Mouse (Mus musculus): ENCODE measurements around the gene Edf1. TPM values are rescaled to one million over a fixed set of nuclear protein-coding genes. Genes with fewer than 3 reads are reported as not detected.

Edf1 gene
- polyA plus RNA-seq, 1 experiment from 2014 or later, result 297 TPM

DNA sequence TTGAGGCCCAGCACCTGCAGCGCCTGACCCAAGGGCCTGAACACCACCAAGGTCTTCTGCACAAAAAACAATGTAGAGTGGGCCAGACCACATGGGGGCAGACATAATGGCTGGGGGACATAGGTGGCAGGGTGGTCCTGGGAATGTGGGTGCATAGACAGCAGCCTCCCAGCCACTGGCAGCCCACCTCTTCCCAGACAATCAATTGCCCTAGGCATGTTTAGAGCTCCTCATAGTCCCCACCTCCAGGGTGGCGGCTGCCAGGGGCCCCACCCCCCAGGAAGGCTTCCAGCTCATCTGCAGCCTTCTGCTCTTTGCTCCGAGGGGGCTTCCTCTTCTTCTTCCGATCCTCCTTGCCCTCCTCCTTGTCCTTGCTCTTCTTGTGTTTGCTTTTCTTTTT, 25.9 kb downstream of the Edf1 start:
- TF ChIP-seq EP300 (IDR thresholded peaks at IDR 0.05) (no peak), CTCF (IDR thresholded peaks at IDR 0.05) (no peak)
- no peak overlapping the region for H3K4me2 ChIP-seq (replicated peaks; ENCODE audit: low read depth, low read length)
- no peak for ATAC-seq
- DNase-seq (ENCODE audit: low spot score), result no peak
- peaks cover 14% of the 10 kb centered on the region for H3K4me1 ChIP-seq (ENCODE audit: insufficient read depth, low read depth, low read length)
- H3K36me3 ChIP-seq (ENCODE audit: insufficient read depth, low read length), result 0 out of 2 replicates have a peak, but pooled peaks cover 5% of the 10 kb centered on the region
- H3K27me3 ChIP-seq (replicated peaks; ENCODE audit: insufficient read depth, low read length), result peaks cover 26% of the 10 kb centered on the region
- no peak overlapping the region for H3K9ac ChIP-seq (replicated peaks; ENCODE audit: low read depth)
- no peak overlapping the region for H3K4me3 ChIP-seq (ENCODE audit: low read depth, low read length)
- no peak overlapping the region for H3K27ac ChIP-seq (ENCODE audit: low read length)
- WGBS, result 54% methylated on average over 4 of the region's 4 CpGs
- H3K9me3 ChIP-seq (ENCODE audit: low read length), result no peaks in the 10 kb centered on the region

DNA sequence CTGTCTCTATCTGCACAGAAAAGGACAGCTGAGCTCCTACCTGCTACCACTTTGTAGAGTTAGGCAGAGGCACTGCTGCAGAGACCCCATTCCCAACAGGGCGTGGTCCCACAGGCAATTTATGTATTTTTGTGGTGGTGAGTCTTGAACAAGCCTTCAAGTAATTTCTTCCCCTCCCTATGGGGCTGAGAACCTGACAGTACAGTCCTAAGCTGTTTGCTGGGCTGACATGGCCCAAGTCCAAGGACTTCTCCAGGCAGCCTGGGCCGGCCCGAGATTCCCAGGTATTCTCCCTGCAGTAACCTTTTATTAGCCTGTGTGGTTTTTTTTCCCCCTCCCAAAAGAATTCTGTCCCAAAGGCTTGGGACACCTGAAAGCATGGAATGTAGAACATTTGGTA, 26.5 kb downstream of the Edf1 start:
- Histone ChIP-seq H3K4me2 (replicated peaks; ENCODE audit: low read depth, low read length) (no peak overlapping the region), H3K4me1 (ENCODE audit: insufficient read depth, low read depth, low read length) (peaks cover 11% of the 10 kb centered on the region; the same call in 1 of the 2 replicates), H3K9me3 (ENCODE audit: low read length) (no peaks in the 10 kb centered on the region), H3K27ac (ENCODE audit: low read length) (no peak overlapping the region), H3K4me3 (ENCODE audit: low read depth, low read length) (no peak overlapping the region), H3K27me3 (replicated peaks; ENCODE audit: insufficient read depth, low read length) (peaks cover 20% of the 10 kb centered on the region), H3K9ac (replicated peaks; ENCODE audit: low read depth) (no peak overlapping the region), H3K36me3 (ENCODE audit: insufficient read depth, low read length) (0 out of 2 replicates have a peak, but pooled peaks cover 5% of the 10 kb centered on the region)
- TF ChIP-seq EP300 (IDR thresholded peaks at IDR 0.05), result no peak
- no peak for TF ChIP-seq CTCF (IDR thresholded peaks at IDR 0.05)
- no peak for DNase-seq (ENCODE audit: low spot score)
- WGBS, result 73% methylated on average over 3 of the region's 3 CpGs
- ATAC-seq, result no peak

DNA sequence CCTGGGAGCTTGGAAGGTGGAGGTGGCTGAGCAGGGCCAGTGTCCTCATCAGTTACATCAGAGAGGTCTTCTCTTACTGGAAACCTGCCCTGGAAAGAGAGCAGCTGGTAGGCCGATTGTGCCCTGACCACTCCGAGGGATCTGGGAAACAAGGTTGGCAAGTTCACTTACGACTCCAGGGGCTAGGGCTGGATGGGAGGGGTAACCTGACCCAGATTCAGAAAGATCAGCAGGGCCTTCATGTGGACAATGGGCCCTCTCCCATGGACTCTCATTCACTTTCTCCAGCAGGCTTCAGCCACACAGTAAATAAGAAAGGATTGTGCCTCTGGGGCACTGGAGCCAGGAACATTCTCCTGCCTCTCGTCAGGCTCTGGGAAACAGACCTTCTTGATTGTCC, 27.2 kb downstream of the Edf1 start:
- Histone ChIP-seq H3K36me3 (ENCODE audit: insufficient read depth, low read length) (0 out of 2 replicates have a peak, but pooled peaks cover 5% of the 10 kb centered on the region), H3K9me3 (ENCODE audit: low read length) (no peaks in the 10 kb centered on the region), H3K4me2 (replicated peaks; ENCODE audit: low read depth, low read length) (no peak overlapping the region), H3K27me3 (replicated peaks; ENCODE audit: insufficient read depth, low read length) (peaks cover 13% of the 10 kb centered on the region), H3K27ac (ENCODE audit: low read length) (no peak overlapping the region), H3K4me1 (ENCODE audit: insufficient read depth, low read depth, low read length) (peaks cover 5% of the 10 kb centered on the region; the same call in 1 of the 2 replicates), H3K9ac (replicated peaks; ENCODE audit: low read depth) (no peak overlapping the region), H3K4me3 (ENCODE audit: low read depth, low read length) (no peak overlapping the region)
- DNase-seq (ENCODE audit: low spot score), result no peak
- WGBS, result 79% methylated on average over 4 of the region's 4 CpGs
- no peak for ATAC-seq
- TF ChIP-seq CTCF (IDR thresholded peaks at IDR 0.05), result no peak
- no peak for TF ChIP-seq EP300 (IDR thresholded peaks at IDR 0.05)

DNA sequence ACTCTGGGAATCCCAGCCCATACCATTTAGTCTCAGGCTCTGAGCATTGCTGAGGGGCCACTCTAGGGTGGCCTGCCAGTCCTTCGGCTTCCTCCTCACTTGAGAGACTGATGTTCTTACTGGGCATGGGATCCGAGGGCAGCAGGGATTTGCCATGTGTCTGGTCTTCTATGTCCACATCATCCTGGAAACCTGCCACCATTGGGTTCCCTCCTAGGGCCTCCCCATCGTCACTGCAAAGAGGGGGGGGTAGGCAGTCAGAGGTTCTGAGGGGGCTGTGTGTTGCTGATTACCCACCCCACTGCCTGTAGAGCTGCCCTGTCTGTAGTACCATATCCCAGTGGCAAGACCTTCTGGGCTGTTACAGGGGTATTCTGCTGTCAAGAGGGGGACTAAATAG, 28.0 kb downstream of the Edf1 start:
- H3K27me3 ChIP-seq (replicated peaks; ENCODE audit: insufficient read depth, low read length), result peaks cover 5% of the 10 kb centered on the region; the same call in 1 of the 2 replicates
- H3K9me3 ChIP-seq (ENCODE audit: low read length), result no peaks in the 10 kb centered on the region
- H3K4me2 ChIP-seq (replicated peaks; ENCODE audit: low read depth, low read length), result no peak overlapping the region
- H3K27ac ChIP-seq (ENCODE audit: low read length), result no peak overlapping the region
- 0 out of 2 replicates have a peak, but pooled peaks cover 5% of the 10 kb centered on the region for H3K36me3 ChIP-seq (ENCODE audit: insufficient read depth, low read length)
- H3K4me3 ChIP-seq (ENCODE audit: low read depth, low read length), result no peak overlapping the region
- 84% methylated on average over 3 of the region's 3 CpGs for WGBS
- no peak for ATAC-seq
- peaks cover 5% of the 10 kb centered on the region; the same call in 1 of the 2 replicates for H3K4me1 ChIP-seq (ENCODE audit: insufficient read depth, low read depth, low read length)
- TF ChIP-seq EP300 (IDR thresholded peaks at IDR 0.05), result no peak
- TF ChIP-seq CTCF (IDR thresholded peaks at IDR 0.05), result no peak
- H3K9ac ChIP-seq (replicated peaks; ENCODE audit: low read depth), result no peak overlapping the region
- DNase-seq (ENCODE audit: low spot score), result no peak

DNA sequence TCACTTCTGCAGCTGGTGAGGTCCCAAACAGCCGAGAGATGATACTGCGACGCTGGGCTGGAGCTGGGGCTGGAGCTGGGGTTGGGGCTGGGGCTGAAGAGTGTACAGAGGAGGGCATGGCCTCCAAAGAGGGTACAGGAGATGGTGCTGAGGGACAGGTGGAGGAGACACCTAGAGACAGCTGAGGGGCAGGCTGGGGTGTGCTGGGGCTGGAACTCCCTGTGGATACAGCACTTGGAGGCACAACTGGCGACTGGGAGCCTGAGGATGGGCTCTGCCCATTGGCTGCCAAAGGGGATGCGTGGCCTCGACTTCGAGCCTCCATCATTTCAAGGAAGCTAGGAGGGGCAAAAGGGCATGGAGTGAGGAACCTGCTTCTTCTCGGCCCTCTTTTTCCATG, 29.6 kb downstream of the Edf1 start:
- H3K4me1 ChIP-seq (ENCODE audit: insufficient read depth, low read depth, low read length), result no peaks in the 10 kb centered on the region
- ATAC-seq, result no peak
- H3K36me3 ChIP-seq (ENCODE audit: insufficient read depth, low read length), result peaks cover 10% of the 10 kb centered on the region; the same call in 1 of the 2 replicates
- TF ChIP-seq CTCF (IDR thresholded peaks at IDR 0.05) (no peak), EP300 (IDR thresholded peaks at IDR 0.05) (no peak)
- no peak overlapping the region for H3K4me2 ChIP-seq (replicated peaks; ENCODE audit: low read depth, low read length)
- 89% methylated on average over 8 of the region's 8 CpGs for WGBS
- no peak overlapping the region for H3K27ac ChIP-seq (ENCODE audit: low read length)
- no peak for DNase-seq (ENCODE audit: low spot score)
- no peak overlapping the region for H3K4me3 ChIP-seq (ENCODE audit: low read depth, low read length)
- H3K9ac ChIP-seq (replicated peaks; ENCODE audit: low read depth), result no peak overlapping the region
- H3K27me3 ChIP-seq (replicated peaks; ENCODE audit: insufficient read depth, low read length), result no peaks in the 10 kb centered on the region
- no peaks in the 10 kb centered on the region for H3K9me3 ChIP-seq (ENCODE audit: low read length)

DNA sequence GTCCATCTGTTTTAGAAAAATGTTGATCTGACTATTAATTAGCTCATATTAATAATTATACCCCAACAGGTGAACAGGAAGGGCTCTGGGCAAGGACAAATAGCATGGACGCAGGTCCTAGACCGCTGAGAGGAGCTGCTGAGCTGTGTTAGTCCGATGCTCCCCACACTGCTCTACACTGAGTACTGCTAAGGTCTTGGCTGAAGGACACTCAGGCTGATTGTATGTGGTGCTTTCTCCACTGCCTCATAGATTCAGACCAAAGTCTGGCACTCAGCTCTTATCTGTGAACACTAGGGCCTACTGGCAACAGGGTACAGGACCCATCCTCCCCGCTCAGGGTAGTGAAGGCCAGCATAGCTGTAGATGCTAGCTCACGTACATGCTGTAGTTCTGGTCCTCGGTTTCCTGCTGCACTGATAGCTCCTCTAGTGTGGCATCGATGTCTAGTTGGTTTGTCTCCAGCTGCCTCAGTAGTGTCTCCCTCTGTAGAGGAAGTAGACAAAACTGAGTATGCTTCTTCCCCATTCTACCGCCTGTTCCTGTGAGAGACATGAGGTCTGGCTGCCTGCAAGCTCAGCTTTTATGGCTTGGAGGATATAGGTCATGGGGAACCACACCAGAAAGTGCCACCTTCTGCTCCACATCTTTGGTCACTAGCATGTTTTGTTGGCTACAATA, 30.7 kb downstream of the Edf1 start:
- Histone ChIP-seq H3K36me3 (ENCODE audit: insufficient read depth, low read length) (peaks cover 12% of the 10 kb centered on the region; the same call in 1 of the 2 replicates), H3K27ac (ENCODE audit: low read length) (no peak overlapping the region), H3K9me3 (ENCODE audit: low read length) (no peaks in the 10 kb centered on the region), H3K4me3 (ENCODE audit: low read depth, low read length) (no peak overlapping the region), H3K27me3 (replicated peaks; ENCODE audit: insufficient read depth, low read length) (no peaks in the 10 kb centered on the region), H3K9ac (replicated peaks; ENCODE audit: low read depth) (no peak overlapping the region), H3K4me2 (replicated peaks; ENCODE audit: low read depth, low read length) (no peak overlapping the region), H3K4me1 (ENCODE audit: insufficient read depth, low read depth, low read length) (no peaks in the 10 kb centered on the region)
- 89% methylated on average over 8 of the region's 8 CpGs for WGBS
- ATAC-seq (no peak), DNase-seq (ENCODE audit: low spot score) (no peak)
- no peak for TF ChIP-seq CTCF (IDR thresholded peaks at IDR 0.05)
- no peak for TF ChIP-seq EP300 (IDR thresholded peaks at IDR 0.05)

Data from lung, postnatal 0 days (tissue).